Mouse (Mus musculus): ENCODE measurements around the gene B3glct.

DNA sequence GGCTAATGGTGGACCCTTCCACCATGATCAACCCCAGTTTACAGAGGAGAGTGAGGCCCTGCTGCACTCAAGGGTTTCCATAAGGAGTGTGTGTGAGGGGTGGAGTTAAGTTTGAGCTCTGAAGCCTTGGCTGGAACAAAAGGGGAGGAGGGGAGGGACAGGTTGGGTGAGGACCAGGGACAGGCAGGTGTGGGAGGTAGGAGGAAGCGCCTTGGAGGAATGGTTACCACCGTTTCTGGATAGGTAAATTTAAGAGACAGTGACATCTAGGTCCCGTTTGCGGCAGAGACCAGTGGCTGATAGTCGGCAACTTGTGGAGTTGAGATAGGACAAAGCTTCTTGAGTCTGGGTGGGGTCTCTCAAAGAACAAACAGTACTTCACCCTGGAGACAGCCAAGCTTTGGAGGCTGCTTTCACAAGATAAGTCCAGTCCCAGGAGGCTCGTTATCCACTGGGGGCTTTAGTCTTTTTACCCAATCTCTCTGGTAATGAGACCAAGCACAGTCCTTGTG lies 29.1 kb upstream of the B3glct start:
- TF ChIP-seq CTCF (IDR thresholded peaks at IDR 0.05; ENCODE audit: low read depth, low read length): no peak
- no peak for TF ChIP-seq POLR2A (IDR thresholded peaks at IDR 0.05; ENCODE audit: extremely low read depth, insufficient read depth, low read length)
